Mouse (Mus musculus) midbrain, embryonic 12.5 days (tissue): Measurements from ENCODE around the gene 4930568D16Rik. TPM values are rescaled to one million over a fixed set of nuclear protein-coding genes. Genes with fewer than 3 reads are reported as not detected.

Experiments
- ATAC-seq: fragments of 200-750 bp; cut with Nextera tagmentation; 2 replicates; pipeline ENCODE4 v1.8.0; 2017; ENCODE audit warnings: low read depth, moderate TSS enrichment, moderate library complexity; ENCODE audit not compliant: low FRiP score
- H3K27ac ChIP-seq: fragments of 300-500 bp; sonication (generic); replicated peaks from 2 replicates; pipeline ENCODE4 v1.5.1; 2016; ENCODE audit warnings: mild to moderate bottlenecking
- H3K27me3 ChIP-seq: fragments of 300-500 bp; sonication (generic); 2 replicates; pipeline ENCODE4 v1.6.1; 2016; ENCODE audit warnings: mild to moderate bottlenecking
- H3K36me3 ChIP-seq: fragments of 300-500 bp; sonication (generic); 2 replicates; pipeline ENCODE4 v1.6.1; 2016
- H3K4me1 ChIP-seq: fragments of 300-500 bp; sonication (generic); 2 replicates; pipeline ENCODE4 v1.6.1; 2016
- H3K4me2 ChIP-seq: fragments of 300-500 bp; sonication (generic); replicated peaks from 2 replicates; pipeline ENCODE4 v1.6.1; 2016; ENCODE audit warnings: mild to moderate bottlenecking, moderate library complexity
- H3K4me3 ChIP-seq: fragments of 300-500 bp; sonication (generic); 2 replicates; pipeline ENCODE4 v1.5.1; 2016; ENCODE audit warnings: mild to moderate bottlenecking
- H3K9ac ChIP-seq: fragments of 300-500 bp; sonication (generic); replicated peaks from 2 replicates; pipeline ENCODE4 v1.6.1; 2016; ENCODE audit warnings: mild to moderate bottlenecking, moderate library complexity
- H3K9me3 ChIP-seq: fragments of 300-500 bp; sonication (generic); 2 replicates; pipeline ENCODE4 v1.6.1; 2016; ENCODE audit warnings: mild to moderate bottlenecking
- WGBS: fragments of 180-500 bp; shearing (Covaris S2); methylation state at CpG from one replicate; pipeline ENCODE4 v1.1.7; 2016; 5-methylcytosine and 5-hydroxymethylcytosine counted together
- polyA plus RNA-seq: library from polyadenylated mRNA; unstranded; fragments of >200 nt; fragmentation: Nextera tagmentation; extraction: Ambion mirVana; gene quantifications from 2 replicates; pipeline ENCODE4 v1.2.1, GENCODE M21; 2016

The 4930568D16Rik gene
- polyA plus RNA-seq, 1 experiment from 2014 or later, result not detected

DNA sequence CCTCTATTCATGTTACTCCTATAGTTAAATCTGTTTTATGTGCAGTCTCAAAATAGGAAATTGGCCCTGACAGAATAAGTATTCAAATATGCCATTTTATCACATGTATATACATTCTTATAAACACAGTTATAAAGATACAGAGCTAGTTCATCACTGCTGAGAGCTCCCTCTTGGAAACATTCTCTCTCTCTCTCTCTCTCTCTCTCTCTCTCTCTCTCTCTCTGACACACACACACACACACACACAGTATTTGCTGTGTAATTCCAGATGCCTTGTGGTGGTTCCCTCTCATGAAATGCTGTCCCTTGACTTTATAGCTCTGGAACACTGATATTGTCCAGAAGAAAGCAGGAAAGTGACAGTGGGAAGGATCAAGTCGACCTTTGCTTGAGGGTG, 29.5 kb downstream of the 4930568D16Rik start:
- ATAC-seq, result no peak
- Histone ChIP-seq H3K27ac (no peak overlapping the region), H3K27me3 (0 out of 2 replicates have a peak, but pooled peaks cover 7% of the 10 kb centered on the region), H3K4me2 (no peak overlapping the region), H3K9ac (no peak overlapping the region), H3K4me3 (no peak overlapping the region), H3K4me1 (peaks cover 17% of the 10 kb centered on the region), H3K9me3 (no peaks in the 10 kb centered on the region), H3K36me3 (no peaks in the 10 kb centered on the region)
- 83% methylated on average over 1 of the region's 1 CpGs for WGBS

DNA sequence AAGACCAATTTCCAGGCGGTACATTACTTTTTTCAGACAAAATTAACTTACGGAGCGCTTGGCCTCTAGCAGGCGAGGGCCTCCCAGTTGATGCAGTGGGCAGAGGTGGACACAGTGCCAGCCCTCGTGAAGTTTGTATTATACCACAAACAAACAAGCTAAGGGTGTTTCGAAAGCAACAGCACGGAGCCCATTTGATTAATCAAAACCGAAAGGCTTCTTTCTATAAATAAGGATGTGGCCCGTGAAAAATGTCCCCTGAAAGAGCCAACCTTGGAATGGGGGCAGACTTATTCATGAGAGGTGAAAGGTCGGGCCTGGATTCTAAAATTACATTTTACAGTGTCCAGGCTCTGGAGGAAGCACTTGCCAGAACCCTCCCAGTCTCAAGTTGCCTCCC, 30.1 kb downstream of the 4930568D16Rik start:
- peak overlapping the region; percentile 95 for H3K4me2 ChIP-seq
- ATAC-seq, result no peak
- peaks cover 17% of the 10 kb centered on the region for H3K4me1 ChIP-seq
- 46% methylated on average over 10 of the region's 10 CpGs for WGBS
- H3K4me3 ChIP-seq, result peak overlapping the region; percentile 65
- H3K9me3 ChIP-seq, result no peaks in the 10 kb centered on the region
- H3K27ac ChIP-seq, result no peak overlapping the region
- 0 out of 2 replicates have a peak, but pooled peaks cover 7% of the 10 kb centered on the region for H3K27me3 ChIP-seq
- peak overlapping the region; percentile 65 for H3K9ac ChIP-seq
- no peaks in the 10 kb centered on the region for H3K36me3 ChIP-seq

DNA sequence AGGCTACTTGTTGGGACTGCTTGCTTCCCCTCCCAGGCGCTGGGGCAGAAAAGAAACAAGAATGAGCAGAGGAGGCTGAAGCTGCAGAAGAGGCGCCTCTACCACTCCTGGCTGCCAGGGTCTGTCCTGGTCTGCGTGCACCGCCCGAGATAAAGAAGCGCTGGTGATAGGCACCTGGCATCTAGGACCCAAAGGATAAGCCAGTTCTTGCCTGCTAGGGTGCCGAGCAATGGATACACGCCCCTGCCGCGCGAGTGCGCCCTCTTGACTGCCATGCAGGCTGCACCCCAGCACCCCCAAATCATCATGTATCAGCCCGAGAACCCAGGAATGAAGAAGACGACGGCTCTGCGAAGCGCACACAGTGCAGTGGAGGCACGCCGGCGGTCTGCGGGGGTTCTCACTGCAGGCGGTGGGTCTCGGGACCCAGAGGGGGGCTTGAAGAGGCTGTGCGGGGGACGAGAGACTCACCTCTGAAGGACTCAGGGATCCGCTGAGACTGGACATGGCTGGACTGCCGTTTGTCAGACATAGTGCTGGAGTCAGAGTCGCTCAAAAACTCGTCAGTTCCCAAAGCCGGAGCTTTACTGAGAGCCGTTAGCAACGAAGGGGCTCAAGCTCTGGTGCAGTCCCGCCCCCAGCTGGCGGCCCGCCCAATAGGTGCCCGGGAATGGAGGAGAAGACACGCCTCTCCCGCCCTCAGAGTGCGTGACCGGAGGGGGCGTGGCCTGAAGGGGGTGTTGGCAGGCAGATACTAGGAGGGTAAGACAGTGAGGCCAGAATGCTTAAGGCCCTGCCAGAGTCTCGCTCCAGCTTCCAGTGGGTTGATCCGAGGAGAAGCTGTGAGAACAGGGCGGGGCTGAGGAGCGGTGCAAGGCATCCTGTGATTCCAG, 30.9 kb downstream of the 4930568D16Rik start, which contains the start of gene Stom:
Gene Stom (minus strand): TSS at position 589 of the 893 bp plus-strand sequence.
- peaks cover 17% of the 10 kb centered on the region for H3K4me1 ChIP-seq
- H3K9ac ChIP-seq, result peak within 1 kb of the TSS; percentile 65
- WGBS, result under 1% methylated on average over 45 of the region's 45 CpGs
- peak within 1 kb of the TSS; percentile 95 for H3K4me2 ChIP-seq
- peak within 1 kb of the TSS; percentile 65 for H3K4me3 ChIP-seq
- peak; percentile 100 for ATAC-seq
- H3K27ac ChIP-seq, result peak within 1 kb of the TSS; percentile 50
- H3K27me3 ChIP-seq, result 0 out of 2 replicates have a peak, but pooled peaks cover 7% of the 10 kb centered on the region
- no peaks in the 10 kb centered on the region for H3K36me3 ChIP-seq
- H3K9me3 ChIP-seq, result no peaks in the 10 kb centered on the region

DNA sequence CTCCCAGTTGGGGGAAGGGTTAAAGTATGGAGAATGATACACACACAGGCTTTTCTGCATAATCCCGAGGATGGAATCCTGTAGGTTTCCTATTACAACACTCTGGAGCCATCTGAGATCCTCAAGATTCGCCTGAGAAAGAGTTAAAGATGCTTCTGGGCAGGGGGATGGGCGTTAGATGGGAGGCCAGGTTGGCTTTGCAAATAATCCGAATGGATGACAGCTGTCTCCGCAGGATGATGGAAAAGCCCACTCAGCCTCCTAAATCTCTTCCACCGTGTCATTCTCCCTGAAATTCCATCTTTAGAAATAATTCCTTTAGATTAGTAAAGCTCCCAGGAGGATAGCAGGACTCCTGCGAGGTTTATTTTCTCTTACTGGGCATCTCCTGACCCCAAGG, 31.9 kb downstream of the 4930568D16Rik start:
- Histone ChIP-seq H3K36me3 (no peaks in the 10 kb centered on the region), H3K4me3 (peak overlapping the region; percentile 65), H3K27ac (no peak overlapping the region), H3K9me3 (no peaks in the 10 kb centered on the region), H3K4me2 (peak overlapping the region; percentile 95), H3K27me3 (0 out of 2 replicates have a peak, but pooled peaks cover 7% of the 10 kb centered on the region), H3K9ac (no peak overlapping the region), H3K4me1 (peaks cover 17% of the 10 kb centered on the region)
- ATAC-seq, result no peak
- 1% methylated on average over 7 of the region's 7 CpGs for WGBS

DNA sequence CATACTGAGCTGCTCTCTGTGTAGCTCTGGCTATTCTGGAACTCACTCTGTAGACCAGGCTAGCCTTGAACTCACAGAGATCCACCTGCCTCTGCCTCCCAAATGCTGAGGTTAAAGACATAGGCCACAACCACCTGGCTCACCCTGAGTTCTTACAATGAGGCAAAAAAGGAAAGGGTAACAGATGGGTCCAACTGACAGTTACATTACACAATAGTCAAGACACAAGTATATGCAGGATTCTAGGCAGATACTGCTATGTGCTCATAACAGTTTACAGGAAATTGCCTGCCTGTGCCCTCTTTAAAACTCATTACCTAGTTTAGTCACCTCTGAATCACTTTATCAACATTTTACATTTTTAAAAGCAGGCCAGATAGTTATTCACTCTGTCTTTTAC, 33.9 kb downstream of the 4930568D16Rik start:
- no peak overlapping the region for H3K4me2 ChIP-seq
- H3K4me3 ChIP-seq, result no peak overlapping the region
- no peaks in the 10 kb centered on the region for H3K36me3 ChIP-seq
- ATAC-seq, result no peak
- H3K9ac ChIP-seq, result no peak overlapping the region
- no peak overlapping the region for H3K27ac ChIP-seq
- H3K9me3 ChIP-seq, result no peaks in the 10 kb centered on the region
- peaks cover 17% of the 10 kb centered on the region for H3K4me1 ChIP-seq
- peaks cover 12% of the 10 kb centered on the region for H3K27me3 ChIP-seq

DNA sequence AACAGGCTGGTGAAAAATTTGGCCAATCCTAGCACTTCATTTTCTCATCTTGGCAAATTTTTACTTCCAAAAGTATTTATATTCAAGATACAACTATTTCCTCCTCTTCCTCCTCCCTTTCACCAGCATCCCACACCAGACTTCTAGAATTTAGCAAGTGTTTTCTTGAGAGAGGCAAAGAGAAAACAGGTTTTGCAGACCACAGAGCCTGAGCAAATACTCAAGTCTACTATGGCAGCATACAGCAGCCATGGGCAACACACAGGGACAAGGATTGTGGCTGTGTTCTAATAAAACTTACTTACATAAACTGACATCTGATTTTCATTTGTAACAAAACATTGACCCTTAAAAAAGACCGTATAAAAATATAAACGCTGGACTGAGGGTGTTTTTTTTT, 36.3 kb downstream of the 4930568D16Rik start:
- Histone ChIP-seq H3K9ac (no peak overlapping the region), H3K4me2 (no peak overlapping the region), H3K27me3 (peaks cover 20% of the 10 kb centered on the region), H3K4me1 (peaks cover 11% of the 10 kb centered on the region), H3K36me3 (no peaks in the 10 kb centered on the region), H3K4me3 (no peak overlapping the region), H3K9me3 (no peaks in the 10 kb centered on the region), H3K27ac (no peak overlapping the region)
- ATAC-seq, result no peak
- 76% methylated on average over 2 of the region's 2 CpGs for WGBS

DNA sequence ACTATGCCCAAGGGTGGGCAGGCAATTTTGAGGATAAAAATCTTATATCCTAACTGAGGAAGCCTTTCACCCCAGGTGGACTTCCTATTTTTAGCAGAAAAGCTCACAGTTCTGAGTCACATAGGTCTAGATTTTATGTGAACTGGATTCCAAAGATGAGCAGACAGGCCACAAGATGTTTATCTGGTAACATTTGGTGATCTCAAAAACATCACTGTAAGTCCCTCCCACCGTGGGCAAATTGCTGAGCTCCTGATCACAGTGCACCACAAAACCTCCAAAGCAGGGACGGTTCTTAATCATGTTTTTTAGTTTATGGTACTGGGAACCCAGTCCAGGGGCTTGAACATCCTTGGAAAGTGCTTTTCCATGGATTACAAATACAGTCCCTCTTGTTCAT, 38.5 kb downstream of the 4930568D16Rik start:
- no peaks in the 10 kb centered on the region for H3K9me3 ChIP-seq
- H3K4me3 ChIP-seq, result no peak overlapping the region
- no peak overlapping the region for H3K27ac ChIP-seq
- no peak overlapping the region for H3K4me2 ChIP-seq
- no peak for ATAC-seq
- 89% methylated on average over 2 of the region's 2 CpGs for WGBS
- H3K9ac ChIP-seq, result no peak overlapping the region
- peaks cover 2% of the 10 kb centered on the region; the same call in 1 of the 2 replicates for H3K4me1 ChIP-seq
- H3K36me3 ChIP-seq, result no peaks in the 10 kb centered on the region
- H3K27me3 ChIP-seq, result peaks cover 36% of the 10 kb centered on the region

DNA sequence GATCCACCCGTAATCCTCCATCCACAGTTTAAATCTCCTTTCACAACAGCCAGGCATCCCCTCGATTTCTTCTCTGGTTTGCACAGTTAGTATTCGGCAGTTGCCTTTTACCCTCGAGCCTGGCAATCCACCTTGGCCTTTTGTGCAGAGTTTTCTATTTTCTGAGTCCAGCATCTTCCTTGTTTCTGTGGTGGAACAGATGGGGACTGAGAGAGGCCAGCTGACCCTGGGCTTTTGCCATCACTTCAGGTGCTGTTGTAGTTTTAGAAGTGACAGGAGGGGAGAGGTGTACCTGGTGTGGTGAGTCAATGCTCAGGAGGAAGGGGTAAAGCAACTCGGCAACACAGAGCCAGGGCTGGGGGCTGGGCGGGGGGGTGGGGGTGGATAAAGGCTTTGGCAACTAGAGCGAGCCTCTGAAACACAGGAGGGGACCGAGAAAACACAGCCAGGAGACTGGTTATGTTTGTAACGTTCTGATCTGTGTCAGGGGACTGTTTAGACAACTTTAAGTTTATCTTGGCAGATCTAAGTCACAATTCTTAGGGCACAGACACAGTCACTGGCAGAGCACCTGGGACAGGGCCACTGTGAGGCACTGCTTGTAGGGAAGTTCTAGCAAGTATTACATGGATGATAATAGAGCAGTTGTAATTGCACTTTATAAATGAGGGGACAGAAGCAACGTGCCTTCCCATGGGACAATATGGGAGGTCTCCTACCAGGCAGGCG, 39.3 kb downstream of the 4930568D16Rik start:
- H3K9me3 ChIP-seq, result no peaks in the 10 kb centered on the region
- no peak overlapping the region for H3K9ac ChIP-seq
- H3K4me2 ChIP-seq, result no peak overlapping the region
- peaks cover 40% of the 10 kb centered on the region for H3K27me3 ChIP-seq
- no peaks in the 10 kb centered on the region for H3K36me3 ChIP-seq
- no peak overlapping the region for H3K4me3 ChIP-seq
- no peak overlapping the region for H3K27ac ChIP-seq
- 24% methylated on average over 11 of the region's 11 CpGs for WGBS
- H3K4me1 ChIP-seq, result peaks cover 2% of the 10 kb centered on the region; the same call in 1 of the 2 replicates
- no peak for ATAC-seq

DNA sequence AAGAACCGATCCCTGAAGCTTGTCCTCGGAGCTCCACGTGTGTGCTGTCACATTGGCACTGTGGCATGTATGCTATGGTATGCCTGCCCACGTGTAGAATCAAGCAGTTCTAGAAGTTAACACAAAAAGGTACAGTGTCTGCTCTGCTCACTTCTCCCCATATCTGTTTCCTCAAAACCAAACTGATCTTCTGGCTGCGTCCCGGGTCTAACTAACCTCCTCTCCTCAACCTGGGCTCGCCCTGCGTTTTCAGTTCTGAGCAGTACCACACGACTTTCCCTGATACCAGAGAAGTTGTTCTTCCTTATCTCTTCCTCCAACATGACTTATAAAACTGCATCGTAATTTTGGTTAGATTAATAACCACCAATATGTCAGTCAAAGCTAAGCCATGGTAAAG, 39.9 kb downstream of the 4930568D16Rik start:
- Histone ChIP-seq H3K4me1 (peaks cover 2% of the 10 kb centered on the region; the same call in 1 of the 2 replicates), H3K27me3 (peaks cover 40% of the 10 kb centered on the region), H3K9ac (no peak overlapping the region), H3K4me3 (no peak overlapping the region), H3K36me3 (no peaks in the 10 kb centered on the region), H3K4me2 (no peak overlapping the region), H3K9me3 (no peaks in the 10 kb centered on the region), H3K27ac (no peak overlapping the region)
- 61% methylated on average over 10 of the region's 10 CpGs for WGBS
- no peak for ATAC-seq

DNA sequence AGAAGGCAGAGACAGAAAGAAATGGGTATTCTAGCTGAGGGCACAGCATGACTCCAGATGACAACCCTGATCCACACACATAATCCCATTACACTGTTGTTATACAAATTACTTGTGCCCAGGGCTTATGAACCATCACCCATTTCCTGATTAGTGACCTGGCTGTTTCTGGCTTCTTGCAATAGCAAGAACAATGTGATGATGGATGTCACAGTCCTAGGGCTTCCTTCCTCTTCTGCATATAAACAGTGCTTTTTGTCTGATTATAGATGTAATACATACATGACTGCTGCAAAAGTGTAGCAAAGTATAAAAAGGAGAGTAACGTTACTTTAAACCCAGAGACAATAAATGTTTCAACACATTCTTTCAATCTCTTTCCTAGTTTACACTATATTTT, 40.6 kb downstream of the 4930568D16Rik start:
- Histone ChIP-seq H3K9me3 (no peaks in the 10 kb centered on the region), H3K4me3 (no peak overlapping the region), H3K27me3 (peaks cover 40% of the 10 kb centered on the region), H3K4me1 (peaks cover 5% of the 10 kb centered on the region; the same call in 1 of the 2 replicates), H3K9ac (no peak overlapping the region), H3K27ac (no peak overlapping the region), H3K4me2 (no peak overlapping the region), H3K36me3 (no peaks in the 10 kb centered on the region)
- WGBS, result 57% methylated on average over 1 of the region's 1 CpGs
- no peak for ATAC-seq

DNA sequence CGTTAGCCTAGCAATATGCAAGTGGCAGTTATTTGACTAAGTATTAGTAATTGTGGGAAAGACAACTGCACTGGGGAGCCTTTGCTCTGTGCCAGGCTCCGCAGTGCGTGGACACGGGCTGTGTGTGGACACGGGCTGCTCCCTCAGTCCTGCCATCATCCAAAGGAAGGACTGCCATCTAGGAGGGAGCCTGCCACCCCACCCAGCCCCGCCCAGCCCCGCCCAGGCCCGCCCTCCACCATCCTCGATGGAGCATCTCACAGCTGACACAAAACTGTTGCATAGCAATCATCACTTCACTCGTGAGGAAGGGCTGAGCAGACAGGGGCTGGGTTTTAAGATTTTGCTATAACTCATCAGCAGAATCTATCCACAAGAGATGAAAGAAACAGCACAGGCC, 41.6 kb downstream of the 4930568D16Rik start:
- Histone ChIP-seq H3K36me3 (no peaks in the 10 kb centered on the region), H3K4me1 (peaks cover 5% of the 10 kb centered on the region; the same call in 1 of the 2 replicates), H3K9ac (no peak overlapping the region), H3K4me3 (no peak overlapping the region), H3K27ac (no peak overlapping the region), H3K4me2 (no peak overlapping the region), H3K27me3 (peaks cover 43% of the 10 kb centered on the region), H3K9me3 (no peaks in the 10 kb centered on the region)
- WGBS, result 74% methylated on average over 10 of the region's 10 CpGs
- no peak for ATAC-seq
